Mouse (Mus musculus): ENCODE measurements around the gene Abcf1.
"Not testable (repeated sequence)": the region's sequence is repeated elsewhere in the genome, so short reads cannot be mapped to it uniquely, and the experiment has no call there.

Gene Abcf1

DNA sequence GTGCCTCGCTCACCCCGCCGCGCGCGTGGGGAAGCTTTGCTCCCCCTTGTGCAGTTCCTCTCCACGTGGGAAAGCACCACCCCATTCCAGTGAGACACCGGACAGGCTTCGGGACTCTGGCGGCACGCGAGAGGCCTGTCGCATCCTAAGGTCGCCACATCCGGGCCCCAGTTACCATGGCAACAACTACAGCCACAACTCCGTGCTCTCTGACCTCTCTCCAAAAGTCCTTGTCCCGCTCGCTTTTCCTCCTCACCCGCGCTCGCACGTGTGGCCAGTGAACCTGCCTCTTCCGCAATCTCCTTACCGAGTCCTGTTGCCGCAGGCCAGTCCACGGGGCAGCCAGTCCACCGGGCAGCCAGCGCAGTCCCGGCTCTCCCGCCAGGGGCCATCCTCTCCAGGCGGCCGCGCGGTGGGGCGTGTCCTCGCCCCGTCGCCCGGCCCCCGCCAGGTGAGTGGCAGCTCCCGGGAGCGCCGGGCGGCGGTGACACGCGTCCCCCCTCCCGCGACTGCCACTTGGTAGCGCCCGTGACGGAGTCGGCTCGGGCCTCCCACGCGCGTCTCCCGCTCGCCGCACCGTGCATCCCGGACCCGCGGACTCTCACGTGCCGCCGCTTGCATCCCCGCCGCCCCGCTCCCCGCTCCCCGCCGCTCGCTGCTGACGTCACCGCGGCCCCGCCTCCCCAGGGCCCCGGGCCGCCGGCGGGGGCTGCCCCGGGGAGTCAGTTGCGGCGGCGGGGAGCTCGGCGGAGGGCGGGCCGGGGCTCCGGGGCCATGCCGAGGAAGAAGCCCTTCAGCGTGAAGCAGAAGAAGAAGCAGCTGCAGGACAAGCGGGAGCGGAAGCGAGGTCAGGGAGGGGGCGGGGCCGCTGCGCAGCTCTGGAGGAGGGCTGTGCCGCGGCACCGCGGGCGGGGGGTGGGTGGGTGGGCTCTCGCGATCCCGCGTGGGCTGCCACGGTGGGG lies 10.1 kb upstream of the Abcf1 start, which contains the start of the genes Gnl1 and Prr3:
TSS of gene Gnl1 (plus strand) at position 451 of the 962 bp plus-strand sequence.
TSS of gene Prr3 (minus strand) at position 836 of the 962 bp plus-strand sequence.
- peak; percentile 89 to 91 for DNase-seq (ENCODE audit: low spot score in 2 of 2)

DNA sequence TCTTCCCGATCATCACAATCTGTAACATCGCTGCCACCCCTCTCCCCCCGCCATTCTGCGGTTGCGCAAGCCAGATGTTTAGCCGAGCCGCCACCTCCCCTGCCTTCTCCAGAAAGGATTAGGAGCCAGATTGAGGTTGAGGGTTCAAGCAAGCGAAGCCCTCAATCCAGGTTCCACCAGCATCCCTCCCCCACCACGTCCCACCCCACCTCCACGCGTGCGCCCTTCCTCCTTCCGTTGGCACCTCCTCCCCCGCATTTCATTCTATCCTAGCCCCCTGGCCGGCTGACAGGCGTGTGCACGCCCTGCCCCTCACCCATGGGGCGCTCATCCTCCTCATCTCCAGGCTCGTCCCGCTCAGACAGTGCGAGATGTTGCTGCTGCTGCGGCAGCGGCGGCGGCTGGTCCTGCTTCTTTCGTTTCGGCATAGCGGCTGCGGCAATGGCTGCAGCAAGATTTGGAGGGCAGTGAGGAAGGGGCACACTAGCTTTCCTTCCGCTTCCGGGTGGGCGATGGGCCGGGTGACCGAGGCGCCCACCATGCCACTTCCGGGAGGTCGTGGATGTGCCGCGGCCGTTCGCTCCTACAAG lies 9.3 kb upstream of the Abcf1 start:
- peak in 1 of 2 experiments; percentile 86 for DNase-seq (ENCODE audit: low spot score in 2 of 2)

- no peak for DNase-seq (ENCODE audit: low spot score in 2 of 2)
Observed at GRCm38 (mm10) chr17:35972131-35972530, 2.6 kb upstream of the Abcf1 start.

GRCm38 (mm10) chr17:35967621-35968020 lies 1.9 kb downstream of the Abcf1 start:
- no peak for DNase-seq (ENCODE audit: low spot score in 2 of 2)

GRCm38 (mm10) chr17:35963279-35963678 lies 6.3 kb downstream of the Abcf1 start:
- DNase-seq (ENCODE audit: low spot score in 2 of 2): no peak

DNA sequence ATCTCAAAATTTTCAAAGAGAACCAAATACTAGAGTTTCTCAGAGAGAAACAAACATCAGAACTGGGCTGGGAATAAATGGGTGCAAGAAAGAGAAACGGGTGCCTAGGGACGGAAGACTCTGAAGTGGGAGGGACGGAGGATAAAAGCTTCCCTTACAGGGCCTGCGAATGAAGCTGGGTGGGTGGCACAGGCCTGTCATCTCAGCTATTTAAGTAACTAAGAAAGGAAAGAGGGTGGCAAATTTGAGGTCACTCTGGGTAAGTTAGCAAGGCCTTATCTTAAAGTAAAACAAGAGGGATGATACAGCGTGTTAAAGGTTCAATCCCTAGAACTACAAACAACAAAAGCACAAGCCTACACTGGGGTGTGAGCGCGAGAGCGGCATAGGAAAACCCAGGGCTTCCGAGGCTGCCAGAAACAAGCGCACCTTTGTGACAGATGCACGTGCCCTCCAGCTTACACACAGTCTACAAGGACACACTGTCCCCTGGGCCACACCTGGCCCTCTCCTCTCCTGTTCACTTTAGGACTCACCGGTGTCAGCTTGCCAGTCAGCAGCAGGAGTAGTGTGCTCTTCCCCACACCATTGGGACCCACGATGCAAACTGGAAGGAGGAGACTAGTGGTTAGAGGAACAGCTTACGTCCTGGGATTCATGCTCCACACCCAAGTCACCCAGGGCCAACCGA lies 10.9 kb downstream of the Abcf1 start:
- no peak for DNase-seq (ENCODE audit: low spot score in 2 of 2)

GRCm38 (mm10) chr17:35954665-35955064 lies 14.9 kb downstream of the Abcf1 start:
- DNase-seq (ENCODE audit: low spot score in 2 of 2): no peak

GRCm38 (mm10) chr17:35952559-35952958 lies 17.0 kb downstream of the Abcf1 start:
- DNase-seq (ENCODE audit: low spot score in 2 of 2): not testable (repeated sequence)

- DNase-seq (ENCODE audit: low spot score in 2 of 2): not testable (repeated sequence)
Observed at GRCm38 (mm10) chr17:35950946-35951345, 18.6 kb downstream of the Abcf1 start.

DNA sequence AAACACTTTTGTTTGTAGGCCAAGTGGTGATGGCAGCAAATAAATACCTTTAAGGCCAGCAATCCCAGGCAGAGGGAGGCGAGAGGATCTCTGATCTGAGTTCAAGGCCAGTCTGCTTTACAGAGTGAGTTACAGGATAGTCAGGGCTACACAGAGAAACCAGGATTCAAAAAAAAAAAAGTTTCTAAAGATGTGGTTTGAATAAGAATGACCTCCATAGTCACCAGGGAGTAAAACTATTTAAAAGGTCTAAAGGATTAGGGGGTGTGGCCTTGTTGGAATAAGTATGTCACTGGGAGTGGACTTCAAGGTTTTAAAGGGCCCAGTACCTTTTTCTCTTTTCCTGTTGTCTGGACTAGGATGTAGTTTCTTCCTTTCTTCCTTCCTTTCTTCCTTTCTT lies 29.6 kb downstream of the Abcf1 start:
- DNase-seq (ENCODE audit: low spot score in 2 of 2): no peak

GRCm38 (mm10) chr17:35939108-35939507 lies 30.5 kb downstream of the Abcf1 start:
- no peak for DNase-seq (ENCODE audit: low spot score in 2 of 2)

GRCm38 (mm10) chr17:35937700-35938348 lies 31.7 kb downstream of the Abcf1 start:
- no peak for DNase-seq (ENCODE audit: low spot score in 2 of 2)

- not testable (repeated sequence) for DNase-seq (ENCODE audit: low spot score in 2 of 2)
Observed at GRCm38 (mm10) chr17:35935763-35936162, 33.8 kb downstream of the Abcf1 start.

DNA sequence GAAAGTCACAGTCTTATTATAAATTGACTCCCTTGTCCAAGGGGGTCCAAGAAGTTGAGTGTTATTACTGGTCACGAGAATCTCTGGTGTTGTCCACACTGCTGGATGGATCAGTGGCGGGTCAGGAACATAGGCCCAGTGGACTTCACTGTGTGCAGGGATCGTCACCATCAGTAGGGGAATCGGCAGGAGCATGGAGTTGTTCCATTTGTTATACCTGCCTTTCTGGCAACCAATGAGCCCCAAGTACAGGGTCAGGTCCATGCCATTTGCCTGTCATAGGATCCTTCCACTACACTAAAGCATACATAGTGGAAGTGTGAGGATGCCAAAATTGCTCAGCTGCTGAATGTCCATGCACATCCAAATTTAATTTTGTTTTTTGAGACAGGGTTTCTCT lies 37.0 kb downstream of the Abcf1 start:
- DNase-seq (ENCODE audit: low spot score in 2 of 2): no peak

- no peak for DNase-seq (ENCODE audit: low spot score in 2 of 2)
Observed at GRCm38 (mm10) chr17:35930627-35931026, 38.9 kb downstream of the Abcf1 start.

DNA sequence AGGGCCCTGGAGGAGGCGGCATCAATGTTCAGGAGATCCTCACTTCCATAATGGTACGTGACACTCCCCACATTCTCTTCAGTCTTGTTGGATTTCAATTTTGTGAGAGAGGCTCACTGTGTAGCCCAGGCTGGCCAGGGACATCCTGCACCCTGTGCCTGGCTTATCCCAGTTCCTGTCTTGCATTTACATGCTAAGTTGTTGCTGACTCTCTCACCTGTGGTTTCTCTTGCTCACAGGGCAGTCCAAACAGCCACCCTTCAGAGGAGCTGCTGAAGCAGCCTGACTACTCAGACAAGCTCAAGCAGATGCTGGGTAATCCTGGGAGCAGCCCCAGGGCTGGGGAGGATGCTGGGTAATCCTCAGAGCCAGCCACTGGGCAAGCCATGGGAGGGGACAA lies 40.0 kb downstream of the Abcf1 start:
- DNase-seq (ENCODE audit: low spot score in 2 of 2): no peak

- DNase-seq (ENCODE audit: low spot score in 2 of 2): no peak
Observed at GRCm38 (mm10) chr17:35927471-35927870, 42.1 kb downstream of the Abcf1 start.

DNA sequence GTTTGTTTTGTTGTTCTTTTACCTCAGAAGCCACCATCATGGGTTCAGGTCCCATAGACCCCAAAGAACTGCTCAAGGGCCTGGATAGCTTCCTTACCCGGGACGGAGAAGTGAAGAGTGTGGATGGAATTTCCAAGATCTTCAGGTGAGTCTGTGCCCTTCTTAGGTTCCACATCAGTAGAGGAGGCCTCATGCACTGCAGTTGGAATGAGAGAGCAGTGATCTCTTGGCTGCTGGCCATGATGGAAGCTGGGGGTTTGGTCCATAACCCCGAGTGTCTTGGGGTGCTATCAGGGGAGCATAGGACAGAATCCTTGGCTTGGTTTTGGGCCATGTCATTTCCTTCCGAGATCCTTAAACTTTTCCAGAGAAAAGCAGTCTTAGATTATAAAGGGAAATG lies 46.3 kb downstream of the Abcf1 start:
- peak in 1 of 2 experiments; percentile 0 for DNase-seq (ENCODE audit: low spot score in 2 of 2)

DNA sequence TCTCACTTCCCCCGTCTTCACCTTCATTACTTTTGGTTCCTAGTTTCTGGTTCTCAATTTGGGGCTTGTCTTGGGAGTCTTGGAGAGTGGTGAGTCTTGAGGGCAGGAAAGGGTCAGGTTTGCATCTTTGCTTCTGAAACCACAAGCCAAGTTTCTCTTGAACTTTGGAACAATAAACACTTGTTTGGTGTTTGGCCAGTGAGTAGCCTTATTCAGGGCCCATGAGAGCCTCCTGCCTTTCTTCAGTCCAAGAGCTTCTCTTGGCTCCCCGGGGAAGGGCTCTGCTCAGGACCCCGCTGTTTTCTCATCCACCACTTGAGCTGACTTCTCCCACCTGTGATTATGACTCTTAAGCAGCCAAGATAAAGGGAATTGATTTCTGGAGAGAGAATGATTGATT lies 47.0 kb downstream of the Abcf1 start:
- peak in 1 of 2 experiments; percentile 1 for DNase-seq (ENCODE audit: low spot score in 2 of 2)

DNA sequence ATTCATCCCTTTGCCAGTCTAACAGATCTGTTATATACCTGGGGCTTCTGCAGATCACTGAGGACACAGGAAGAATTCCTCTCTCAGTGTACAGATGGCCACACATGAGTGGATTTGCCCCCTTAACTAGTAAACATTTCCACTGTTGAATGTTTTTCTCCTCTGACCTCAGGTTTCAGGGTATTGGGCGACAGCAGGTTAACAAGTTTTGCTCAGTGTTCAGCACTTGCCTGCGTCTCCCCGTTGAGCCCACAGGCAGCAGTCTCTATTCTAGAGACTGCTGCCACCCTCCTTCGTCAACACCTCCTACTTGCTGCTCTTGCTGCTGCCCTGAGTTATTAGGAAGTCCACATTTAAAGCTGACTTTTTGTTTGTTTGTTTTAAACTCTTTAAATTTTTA lies 47.9 kb downstream of the Abcf1 start:
- no peak for DNase-seq (ENCODE audit: low spot score in 2 of 2)

DNA sequence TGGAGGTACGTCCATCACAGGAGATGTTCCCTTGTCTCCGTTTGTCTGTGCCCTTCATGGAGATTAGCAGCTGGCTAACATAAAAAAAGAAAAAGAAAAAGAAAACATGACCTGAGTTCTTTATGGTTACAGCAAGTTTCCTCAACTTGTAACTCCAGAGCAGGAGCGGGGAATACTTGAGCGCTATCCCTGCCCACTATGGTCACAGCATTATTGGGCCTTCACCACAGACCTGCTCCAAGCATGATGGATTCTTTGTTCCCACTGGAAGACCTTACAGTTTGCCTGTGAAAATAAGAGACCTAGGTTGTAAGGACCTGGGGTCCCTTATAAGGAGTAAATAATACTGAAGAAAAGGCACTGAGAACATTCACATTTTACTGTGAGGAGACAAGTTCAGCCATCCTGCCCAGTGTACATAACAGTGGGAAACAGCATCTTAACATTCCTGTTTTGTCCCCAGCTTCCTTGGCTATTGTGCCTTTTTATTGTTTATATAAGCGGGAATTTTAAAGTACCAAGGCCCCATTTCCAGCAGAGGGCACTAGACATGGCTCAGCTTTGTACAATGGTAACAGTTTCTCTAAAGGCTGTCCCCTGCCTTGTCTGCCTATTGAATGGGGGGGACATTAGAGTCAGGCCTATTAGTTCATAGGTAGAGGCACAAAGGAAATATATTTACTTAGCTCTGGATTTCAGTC lies 48.5 kb downstream of the Abcf1 start:
- DNase-seq (ENCODE audit: low spot score in 2 of 2): peak in 1 of 2 experiments; percentile 32

Measured in right cerebral cortex, postnatal 36 days (tissue).